Mouse (Mus musculus): ENCODE data around the gene Snrnp25. TPM values are rescaled to one million over a fixed set of nuclear protein-coding genes. Genes with fewer than 3 reads are reported as not detected.

Gene Snrnp25
- total and polyA plus RNA-seq, 3 experiments, result 106 to 208 (median 123) TPM

GRCm38 (mm10) chr11:32224468-32225139 lies 19.4 kb downstream of the Snrnp25 start:
- H3K4me1 ChIP-seq (ENCODE audit: control insufficient read depth in 1 of 2, insufficient read depth in 2 of 2), result peaks cover 12 to 72% of the 10 kb centered on the region in 2 experiments
- H3K4me2 ChIP-seq (ENCODE audit: insufficient read depth, low read depth, poor library complexity, severe bottlenecking), result no peak overlapping the region
- H3K4me3 ChIP-seq (replicated peaks in 1 of 3; ENCODE audit: low read depth in 2 of 3, low read length in 2 of 3, poor library complexity in 1 of 3), result no peak overlapping the region
- peaks cover 3% of the 10 kb centered on the region for H3K9me3 ChIP-seq (replicated peaks; ENCODE audit: low read length)
- dilution Hi-C loops (cut with MboI; ENCODE audit: extremely low pct_ligation_motif_present, extremely low pct_unique_long_range_greater_than_20kb, low sequenced_read_pairs), result no loop called here
- no peaks in the 10 kb centered on the region for H3K79me2 ChIP-seq (replicated peaks; ENCODE audit: control insufficient read depth, extremely low read depth, insufficient read depth, poor library complexity, severe bottlenecking)
- H3K36me3 ChIP-seq (replicated peaks in 1 of 2; ENCODE audit: control insufficient read depth in 1 of 2, insufficient read depth in 1 of 2, low read length in 1 of 2), result peaks cover 10 to 24% of the 10 kb centered on the region in 2 experiments
- no peak overlapping the region for H3K9ac ChIP-seq (ENCODE audit: insufficient read depth, low read depth)
- DNase-seq (ENCODE audit: extremely low read depth), result no peak
- no peak overlapping the region for H3K27ac ChIP-seq (ENCODE audit: insufficient read depth, low read depth)
- TF ChIP-seq NELFE (IDR thresholded peaks at IDR 0.05; ENCODE audit: low read depth, low read length) (no peak), ELF1 (IDR thresholded peaks at IDR 0.05; ENCODE audit: low read depth, low read length) (peak; percentile 49), CHD2 (IDR thresholded peaks at IDR 0.05; ENCODE audit: low read length) (0 out of 2 replicates have a peak, but pooled peaks have one; percentile 19)
- H3K27me3 ChIP-seq (replicated peaks), result peaks cover 19% of the 10 kb centered on the region
- in situ Hi-C loops (cut with MboI; ENCODE audit: low pct_ligation_motif_present, low pct_unique_long_range_greater_than_20kb, low sequenced_read_pairs), result no loop called here

- in situ Hi-C loops (cut with MboI; ENCODE audit: low pct_ligation_motif_present, low pct_unique_long_range_greater_than_20kb, low sequenced_read_pairs) (no loop called here), dilution Hi-C loops (cut with MboI; ENCODE audit: extremely low pct_ligation_motif_present, extremely low pct_unique_long_range_greater_than_20kb, low sequenced_read_pairs) (no loop called here)
- Histone ChIP-seq H3K4me2 (ENCODE audit: insufficient read depth, low read depth, poor library complexity, severe bottlenecking) (no peak overlapping the region), H3K4me1 (ENCODE audit: control insufficient read depth in 1 of 2, insufficient read depth in 2 of 2) (peaks cover 12 to 64% of the 10 kb centered on the region in 2 experiments), H3K9me3 (replicated peaks; ENCODE audit: low read length) (peaks cover 3% of the 10 kb centered on the region), H3K79me2 (replicated peaks; ENCODE audit: control insufficient read depth, extremely low read depth, insufficient read depth, poor library complexity, severe bottlenecking) (no peaks in the 10 kb centered on the region), H3K9ac (ENCODE audit: insufficient read depth, low read depth) (no peak overlapping the region), H3K27me3 (replicated peaks) (peaks cover 19% of the 10 kb centered on the region), H3K36me3 (replicated peaks in 1 of 2; ENCODE audit: control insufficient read depth in 1 of 2, insufficient read depth in 1 of 2, low read length in 1 of 2) (peaks cover 18 to 30% of the 10 kb centered on the region in 2 experiments), H3K4me3 (replicated peaks in 1 of 3; ENCODE audit: low read depth in 2 of 3, low read length in 2 of 3, poor library complexity in 1 of 3) (no peak overlapping the region), H3K27ac (ENCODE audit: insufficient read depth, low read depth) (no peak overlapping the region)
- DNase-seq (ENCODE audit: extremely low read depth), result no peak
- TF ChIP-seq ZKSCAN1 (IDR thresholded peaks at IDR 0.05; ENCODE audit: borderline replicate concordance, low read depth, low read length) (no peak), CHD1 (IDR thresholded peaks at IDR 0.05; ENCODE audit: low read depth, low read length) (no peak), JUND (conservative IDR thresholded peaks at IDR 0.05; ENCODE audit: low read depth, low read length) (no peak), SMC3 (IDR thresholded peaks at IDR 0.05; ENCODE audit: low read depth, low read length) (no peak), USF2 (conservative IDR thresholded peaks at IDR 0.05; ENCODE audit: low read depth, low read length) (no peak), NRF1 (IDR thresholded peaks at IDR 0.05; ENCODE audit: low read depth, low read length) (no peak), KAT2A (IDR thresholded peaks at IDR 0.05; ENCODE audit: insufficient replicate concordance, low read length) (no peak), PAX5 (IDR thresholded peaks at IDR 0.05; ENCODE audit: low read length) (no peak), HCFC1 (IDR thresholded peaks at IDR 0.05; ENCODE audit: low read depth, low read length) (no peak), MAFK (IDR thresholded peaks at IDR 0.05; ENCODE audit: insufficient replicate concordance, low read length) (no peak), E2F4 (IDR thresholded peaks at IDR 0.05; ENCODE audit: insufficient replicate concordance, low read depth, low read length) (no peak), MYC (IDR thresholded peaks at IDR 0.05; ENCODE audit: low read depth, low read length) (no peak), UBTF (IDR thresholded peaks at IDR 0.05; ENCODE audit: low read depth, low read length) (no peak)
These were observed 20.2 kb downstream of the Snrnp25 start for GRCm38 (mm10) chr11:32225222-32226104.
